Mouse (Mus musculus) left cerebral cortex, adult 2 months (tissue): ENCODE measurements around the gene Pla2g4b. TPM values are rescaled to one million over a fixed set of nuclear protein-coding genes. Genes with fewer than 3 reads are reported as not detected.

Experiments
- DNase-seq, 2 experiments: peaks; one replicate each; pipeline ENCODE4 v3.0.0; 2021 to 2022; ENCODE audit warnings: low spot score in 2 of 2, mixed read lengths in 1 of 2; ENCODE audit errors: extremely low spot score in 1 of 2
- H3K27ac ChIP-seq: fragments of 200-600 bp; 2 replicates; pipeline ENCODE4 v1.8.1; 2022
- H3K4me3 ChIP-seq: fragments of 200-600 bp; 2 replicates; pipeline ENCODE4 v1.8.1; 2022
- CTCF ChIP-seq: fragments of 200-600 bp; IDR thresholded peaks from 2 replicates; pipeline ENCODE4 v1.8.1; 2022; ENCODE audit warnings: antibody characterized with exemption, mild to moderate bottlenecking, moderate library complexity
- intact Hi-C: fragments of 180-260 bp; cut with DNase I; formaldehyde crosslinking; loops from one replicate; pipeline ENCODE4 v1.15.1; 2025
- microRNA-seq, 2 experiments: library from miRNA; unstranded; fragments of <30 nt; microRNA quantifications; one replicate each; pipeline ENCODE4 v1.2.0; 2021
- total RNA-seq, 2 experiments: library from RNA; stranded (reverse); gene quantifications; 2 replicates each; pipeline ENCODE4 v1.2.3; 2021

The Pla2g4b gene
- total RNA-seq, 2 experiments from 2014 or later, result 3.9 to 4.1 TPM

DNA sequence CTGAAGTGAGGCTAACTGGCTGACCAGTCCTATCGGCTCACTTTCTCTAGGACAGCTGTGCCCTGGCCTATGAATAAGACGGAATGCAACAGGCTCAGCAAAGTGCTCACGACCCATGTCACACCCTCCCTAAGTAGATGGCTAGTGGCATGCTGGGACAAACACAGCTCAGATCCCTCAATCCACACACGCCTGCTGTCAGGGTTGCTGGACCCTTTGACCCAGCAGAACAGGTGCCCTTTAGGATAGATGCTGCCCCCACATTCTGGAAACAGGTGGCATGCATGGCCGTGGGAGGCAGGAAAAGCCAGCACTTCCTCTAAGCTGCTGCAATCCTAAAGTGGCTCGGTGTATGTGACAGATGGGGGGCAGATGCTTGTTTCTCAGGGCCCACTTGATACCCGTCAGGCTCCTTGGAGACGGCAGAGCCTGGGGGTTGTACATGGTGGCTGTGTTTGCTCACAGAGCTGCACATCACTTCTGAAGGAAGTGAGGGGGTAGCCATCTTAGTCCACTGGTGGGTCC is 36.3 kb downstream of the Pla2g4b start:
- TF ChIP-seq CTCF, result no peak
- peak overlapping the region; percentile 69 for H3K27ac ChIP-seq
- DNase-seq, result peak; percentile 52 to 59
- intact Hi-C loops, result no loop called here
- H3K4me3 ChIP-seq, result no peak overlapping the region

DNA sequence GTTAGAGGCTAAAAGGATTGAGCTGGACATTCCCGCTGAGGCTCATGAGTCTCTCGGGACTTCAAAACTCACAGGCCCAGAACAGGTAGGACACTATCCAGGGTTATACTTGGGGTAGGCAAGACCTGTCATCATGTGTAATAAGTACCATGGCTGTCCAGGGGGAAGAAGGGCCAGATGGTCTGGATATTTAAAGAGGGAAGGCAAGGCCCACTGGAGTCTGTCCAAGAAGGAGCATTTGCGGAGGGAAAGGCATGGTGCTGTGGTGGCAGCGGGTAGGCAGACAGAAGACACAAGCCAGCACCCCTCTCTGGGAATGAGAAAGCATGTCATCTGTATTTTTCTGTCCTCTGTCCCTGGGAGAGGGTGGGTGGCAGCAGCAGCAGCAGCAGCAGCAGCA is 40.9 kb downstream of the Pla2g4b start:
- intact Hi-C loops, result loop anchor here (5.0 kb wide), 1 partner anchor 102 kb away; the partner anchor contains the start of gene Mapkbp1
- no peak overlapping the region for H3K27ac ChIP-seq
- no peak for DNase-seq
- no peak overlapping the region for H3K4me3 ChIP-seq
- TF ChIP-seq CTCF, result no peak

- peak overlapping the region; percentile 43 for H3K4me3 ChIP-seq
- peak; percentile 48 to 58 for DNase-seq
- peak; percentile 55 for TF ChIP-seq CTCF
- H3K27ac ChIP-seq, result no peak overlapping the region
- intact Hi-C loops, result no loop called here
These were observed 43.0 kb downstream of the Pla2g4b start for GRCm38 (mm10) chr2:120076076-120076705.

GRCm38 (mm10) chr2:120082416-120082815 is 49.2 kb downstream of the Pla2g4b start:
- Histone ChIP-seq H3K4me3 (no peak overlapping the region), H3K27ac (no peak overlapping the region)
- peak; percentile 19 for TF ChIP-seq CTCF
- no peak for DNase-seq
- intact Hi-C loops, result no loop called here

GRCm38 (mm10) chr2:120084593-120085361 is 51.6 kb downstream of the Pla2g4b start:
- no peak overlapping the region for H3K27ac ChIP-seq
- no peak for DNase-seq
- no peak overlapping the region for H3K4me3 ChIP-seq
- intact Hi-C loops, result loop anchor here (5.0 kb wide), 1 partner anchor 198 kb away; no protein-coding TSS in a partner anchor
- peak; percentile 61 for TF ChIP-seq CTCF

GRCm38 (mm10) chr2:120086038-120086437 is 52.8 kb downstream of the Pla2g4b start:
- DNase-seq, result no peak
- no peak overlapping the region for H3K4me3 ChIP-seq
- intact Hi-C loops, result loop anchor here (5.0 kb wide), 1 partner anchor 196 kb away; no protein-coding TSS in a partner anchor
- H3K27ac ChIP-seq, result no peak overlapping the region
- no peak for TF ChIP-seq CTCF

GRCm38 (mm10) chr2:120087391-120087790 is 54.2 kb downstream of the Pla2g4b start:
- Histone ChIP-seq H3K4me3 (no peak overlapping the region), H3K27ac (no peak overlapping the region)
- no peak for DNase-seq
- TF ChIP-seq CTCF, result no peak
- intact Hi-C loops, result loop anchor here (5.0 kb wide), 1 partner anchor 195 kb away; no protein-coding TSS in a partner anchor

DNA sequence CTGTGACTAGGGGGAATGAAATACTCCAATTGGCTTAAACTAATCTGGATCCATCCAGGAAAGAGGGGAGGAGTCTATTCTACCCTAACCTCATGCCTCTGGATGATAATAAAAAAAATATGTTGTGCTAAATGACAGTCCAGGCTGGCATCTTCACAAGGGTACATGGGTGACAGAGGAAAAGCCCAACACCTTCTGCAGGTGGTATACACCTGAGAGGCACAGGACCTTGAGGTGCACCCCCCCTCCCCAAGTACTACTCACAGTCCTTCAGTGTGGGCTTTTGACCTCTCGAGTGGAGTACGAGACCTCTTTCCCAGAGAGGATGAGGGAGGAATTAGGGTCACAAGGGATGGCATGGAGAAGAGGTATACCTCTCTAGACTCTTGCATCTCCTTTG is 54.7 kb downstream of the Pla2g4b start:
- no peak overlapping the region for H3K4me3 ChIP-seq
- no peak for DNase-seq
- TF ChIP-seq CTCF, result no peak
- intact Hi-C loops, result loop anchor here (5.0 kb wide), 1 partner anchor 194 kb away; no protein-coding TSS in a partner anchor
- H3K27ac ChIP-seq, result no peak overlapping the region

GRCm38 (mm10) chr2:120090979-120091378 is 57.8 kb downstream of the Pla2g4b start:
- intact Hi-C loops, result no loop called here
- no peak for DNase-seq
- H3K27ac ChIP-seq, result no peak overlapping the region
- TF ChIP-seq CTCF, result no peak
- H3K4me3 ChIP-seq, result no peak overlapping the region

Small RNAs within 50 kb of the gene (microRNA-seq; reads per million reads assigned to microRNA genes)
- 0.48 to 0.49 reads per million in 2 experiments for gene Mir7665

Other genes with a start within 250 kb of the Pla2g4b start
- 10 to 100 TPM; 18.6 to 19.5 TPM for gene Rpap1, start 245.9 kb upstream of the Pla2g4b start, total RNA-seq
- gene Tyro3, start 235.7 kb upstream of the Pla2g4b start, total RNA-seq, result 100 to 1,000 TPM; 203 to 208 TPM
- gene Mga, start 136.2 kb upstream of the Pla2g4b start, total RNA-seq, result 10 to 100 TPM; 71.8 to 77.0 TPM
- gene Mapkbp1, start 60.7 kb upstream of the Pla2g4b start, total RNA-seq, result 10 to 100 TPM; 54.1 to 57.0 TPM
- 1 to 10 TPM; 4.7 to 6.9 TPM for gene Jmjd7, start 5.9 kb upstream of the Pla2g4b start, total RNA-seq
- 1 to 10 TPM in 1 of 2 experiments, under 1 TPM in 1; 0.97 to 1.3 TPM for gene Gm28042, start 5.9 kb upstream of the Pla2g4b start, total RNA-seq
- 10 to 100 TPM; 12.1 to 15.0 TPM for gene Ehd4, start 121.2 kb downstream of the Pla2g4b start, total RNA-seq
- 10 to 100 TPM; 19.4 to 22.3 TPM for gene Pla2g4e, start 211.9 kb downstream of the Pla2g4b start, total RNA-seq